In genomic region chr2:155613953-155614352, GRCm38 (mm10) we compare ENCODE assay signal across 8 mouse cellular contexts. TPM values are rescaled to one million over a fixed set of nuclear protein-coding genes. Genes with fewer than 3 reads are reported as not detected.
DNase-seq lines count a peak whose midpoint lies in the region; ATAC-seq and TF ChIP-seq lines count a peak whose summit lies in the region.

No protein-coding gene starts in this region.

- peak overlapping the region; percentile 48; the same call in 1 of the 2 replicates for H3K4me2 ChIP-seq in kidney, embryonic 14.5 days (replicated peaks; ENCODE audit: low read depth, low read length)
- peak overlapping the region; percentile 62 for H3K4me2 ChIP-seq in embryonic facial prominence, embryonic 13.5 days
- H3K4me2 ChIP-seq in intestine, postnatal 0 days (replicated peaks; ENCODE audit: low read depth) = peak overlapping the region; percentile 63
- peak overlapping the region; percentile 28; the same call in 1 of the 2 replicates for H3K4me2 ChIP-seq in midbrain, postnatal 0 days (ENCODE audit: low read depth, low read length, poor library complexity, severe bottlenecking)

- H3K9ac ChIP-seq in kidney, embryonic 14.5 days (ENCODE audit: low read depth, low read length) = no peak overlapping the region
- 0 out of 2 replicates have a peak overlapping the region, but pooled peaks have one; percentile 38 for H3K9ac ChIP-seq in embryonic facial prominence, embryonic 13.5 days
- H3K9ac ChIP-seq in intestine, postnatal 0 days (ENCODE audit: low read depth, low read length) = no peak overlapping the region
- no peak overlapping the region for H3K9ac ChIP-seq in midbrain, postnatal 0 days (replicated peaks; ENCODE audit: low read length, poor library complexity, severe bottlenecking)

- no peak for ATAC-seq in kidney, embryonic 14.5 days (ENCODE audit: low FRiP score, low TSS enrichment)
- ATAC-seq in embryonic facial prominence, embryonic 13.5 days (ENCODE audit: insufficient number of reproducible peaks, insufficient read depth, low FRiP score, low TSS enrichment, low read depth) = no peak
- peak; percentile 12; the same call in 1 of the 2 replicates for ATAC-seq in intestine, postnatal 0 days
- ATAC-seq in midbrain, postnatal 0 days (ENCODE audit: low FRiP score) = no peak

- H3K4me3 ChIP-seq in kidney, embryonic 14.5 days (ENCODE audit: low read length) = no peak overlapping the region; the same call in 1 of the 2 replicates
- H3K4me3 ChIP-seq in embryonic facial prominence, embryonic 13.5 days = peak overlapping the region; percentile 38; the same call in 1 of the 2 replicates
- 0 out of 2 replicates have a peak overlapping the region, but pooled peaks have one; percentile 13 for H3K4me3 ChIP-seq in intestine, postnatal 0 days (ENCODE audit: low read depth, low read length)
- H3K4me3 ChIP-seq in midbrain, postnatal 0 days (ENCODE audit: low read depth, low read length) = no peak overlapping the region

- no peaks in the 10 kb centered on the region for H3K27me3 ChIP-seq in kidney, embryonic 14.5 days (ENCODE audit: control insufficient read depth, insufficient read depth, low read length)
- H3K27me3 ChIP-seq in embryonic facial prominence, embryonic 13.5 days = peaks cover 14% of the 10 kb centered on the region; the same call in 1 of the 2 replicates
- no peaks in the 10 kb centered on the region for H3K27me3 ChIP-seq in intestine, postnatal 0 days (replicated peaks; ENCODE audit: control insufficient read depth, insufficient read depth, low read length)
- H3K27me3 ChIP-seq in midbrain, postnatal 0 days (ENCODE audit: insufficient read depth, low read length) = no peaks in the 10 kb centered on the region

- no peak overlapping the region for H3K27ac ChIP-seq in kidney, embryonic 14.5 days (ENCODE audit: low read depth, low read length)
- H3K27ac ChIP-seq in embryonic facial prominence, embryonic 13.5 days = no peak overlapping the region
- H3K27ac ChIP-seq in intestine, postnatal 0 days (ENCODE audit: low read depth, low read length) = no peak overlapping the region
- no peak overlapping the region for H3K27ac ChIP-seq in midbrain, postnatal 0 days (ENCODE audit: low read depth, low read length)

- no peak for TF ChIP-seq CTCF in intestine, postnatal 0 days (IDR thresholded peaks at IDR 0.05; ENCODE audit: low read depth)
- TF ChIP-seq CTCF in midbrain, postnatal 0 days (IDR thresholded peaks at IDR 0.05) = no peak

- DNase-seq in kidney, adult 9 months = no peak
- DNase-seq in midbrain, postnatal 0 days (ENCODE audit: low spot score) = no peak
- DNase-seq in layer of hippocampus, postnatal 36 days = no peak
- no peak for DNase-seq in thymus, postnatal 0 days (ENCODE audit: low spot score)
- DNase-seq in B cell, adult 2 months = no peak

- H3K9me3 ChIP-seq in kidney, embryonic 14.5 days (ENCODE audit: control insufficient read depth, low read length) = no peaks in the 10 kb centered on the region
- H3K9me3 ChIP-seq in embryonic facial prominence, embryonic 13.5 days = no peaks in the 10 kb centered on the region
- no peaks in the 10 kb centered on the region for H3K9me3 ChIP-seq in intestine, postnatal 0 days (ENCODE audit: control insufficient read depth)
- no peaks in the 10 kb centered on the region for H3K9me3 ChIP-seq in midbrain, postnatal 0 days (ENCODE audit: low read length)

- H3K36me3 ChIP-seq in kidney, embryonic 14.5 days (ENCODE audit: control insufficient read depth, insufficient read depth, low read length) = no peaks in the 10 kb centered on the region
- no peaks in the 10 kb centered on the region for H3K36me3 ChIP-seq in embryonic facial prominence, embryonic 13.5 days
- H3K36me3 ChIP-seq in intestine, postnatal 0 days (ENCODE audit: control insufficient read depth, insufficient read depth) = no peaks in the 10 kb centered on the region; the same call in 1 of the 2 replicates
- H3K36me3 ChIP-seq in midbrain, postnatal 0 days (ENCODE audit: insufficient read depth, low read length) = no peaks in the 10 kb centered on the region

- no peaks in the 10 kb centered on the region for H3K4me1 ChIP-seq in kidney, embryonic 14.5 days (ENCODE audit: control insufficient read depth, insufficient read depth, low read length)
- H3K4me1 ChIP-seq in embryonic facial prominence, embryonic 13.5 days = peaks cover 9% of the 10 kb centered on the region; the same call in 1 of the 2 replicates
- peaks cover 6% of the 10 kb centered on the region; the same call in 1 of the 2 replicates for H3K4me1 ChIP-seq in intestine, postnatal 0 days (replicated peaks; ENCODE audit: control insufficient read depth, insufficient read depth, low read length)
- peaks cover 3% of the 10 kb centered on the region; the same call in 1 of the 2 replicates for H3K4me1 ChIP-seq in midbrain, postnatal 0 days (ENCODE audit: insufficient read depth, low read length)

- 68% methylated on average over 8 of the region's 8 CpGs for WGBS in kidney, embryonic 14.5 days
- WGBS in embryonic facial prominence, embryonic 13.5 days = 70% methylated on average over 8 of the region's 8 CpGs
- WGBS in intestine, postnatal 0 days = 61% methylated on average over 8 of the region's 8 CpGs
- WGBS in midbrain, postnatal 0 days = 73% methylated on average over 8 of the region's 8 CpGs

RNA-seq across cellular contexts. Expression of gene Myh7b, which starts 2.9 kb away (rescaled TPM):
- polyA plus RNA-seq in kidney, embryonic 14.5 days (2014; fragmentation: Nextera tagmentation; extraction: Ambion mirVana) = 0.96 and 2.1 TPM in 2 replicates
- polyA plus RNA-seq in embryonic facial prominence, embryonic 13.5 days (2015; fragmentation: Nextera tagmentation; extraction: Ambion mirVana) = 0.28 and 0.55 TPM in 2 replicates
- 2.7 and 2.8 TPM in 2 replicates for polyA plus RNA-seq in intestine, postnatal 0 days (2015; fragmentation: Nextera tagmentation; extraction: Ambion mirVana)
- 0.14 and 0.38 TPM in 2 replicates for total RNA-seq in midbrain, postnatal 0 days (2014; rRNA removed)
- polyA plus RNA-seq in midbrain, postnatal 0 days (2015; fragmentation: Nextera tagmentation; extraction: Ambion mirVana) = 1.5 and 3.4 TPM in 2 replicates
- total RNA-seq in layer of hippocampus, postnatal 36 days (2021) = 1 to 10 TPM; 3.3 to 5.3 TPM
- polyA plus RNA-seq in thymus, postnatal 0 days (2015; fragmentation: Nextera tagmentation; extraction: Ambion mirVana) = 0.17 and 0.18 TPM in 2 replicates

RNA-seq across cellular contexts. Expression of gene Gss, which starts 21.3 kb away (rescaled TPM):
- 25.0 and 29.8 TPM in 2 replicates for polyA plus RNA-seq in kidney, embryonic 14.5 days (2014; fragmentation: Nextera tagmentation; extraction: Ambion mirVana)
- polyA plus RNA-seq in embryonic facial prominence, embryonic 13.5 days (2015; fragmentation: Nextera tagmentation; extraction: Ambion mirVana) = 32.2 and 35.5 TPM in 2 replicates
- polyA plus RNA-seq in intestine, postnatal 0 days (2015; fragmentation: Nextera tagmentation; extraction: Ambion mirVana) = 210 and 219 TPM in 2 replicates
- total RNA-seq in midbrain, postnatal 0 days (2014; rRNA removed) = 9.2 and 12.9 TPM in 2 replicates
- polyA plus RNA-seq in midbrain, postnatal 0 days (2015; fragmentation: Nextera tagmentation; extraction: Ambion mirVana) = 11.6 and 12.1 TPM in 2 replicates
- total RNA-seq in layer of hippocampus, postnatal 36 days (2021) = 10 to 100 TPM; 24.7 to 26.9 TPM
- 29.4 and 33.8 TPM in 2 replicates for polyA plus RNA-seq in thymus, postnatal 0 days (2015; fragmentation: Nextera tagmentation; extraction: Ambion mirVana)

Comparison
In these comparisons a context has a peak if more than half of its experiments do, and no peak if none do; other contexts are left out.
1. H3K4me3 ChIP-seq: peak in embryonic facial prominence, embryonic 13.5 days (single experiment) and intestine, postnatal 0 days (single experiment); none in kidney, embryonic 14.5 days (single experiment) and midbrain, postnatal 0 days (single experiment).
2. Peak in every context shown above with its lines, with median percentiles within 50 percentile points of each other: H3K4me2 ChIP-seq.